Mouse (Mus musculus): ENCODE data around the gene Macrod1. TPM values are rescaled to one million over a fixed set of nuclear protein-coding genes. Genes with fewer than 3 reads are reported as not detected.

The Macrod1 gene
- polyA plus RNA-seq, 1 experiment from 2014 or later, result 8.3 TPM

DNA sequence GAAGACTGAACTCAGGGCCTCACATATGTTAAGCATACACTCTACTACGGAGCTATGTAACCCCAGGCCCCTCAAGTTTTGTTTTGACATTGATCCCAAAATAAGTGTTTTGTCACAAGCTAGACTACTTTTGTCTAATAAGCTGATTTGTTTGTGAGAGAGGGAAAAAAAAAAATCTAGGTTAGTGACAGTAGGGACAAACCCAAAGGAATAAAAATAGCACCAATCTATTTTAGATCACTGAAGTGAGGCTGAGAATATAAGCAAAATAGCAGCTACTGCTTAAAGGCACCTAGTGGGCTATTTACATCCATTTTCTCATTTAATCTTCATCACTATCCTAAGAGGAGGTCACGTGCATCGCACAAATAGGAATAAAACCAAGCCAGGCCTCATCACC, 183.0 kb downstream of the Macrod1 start:
- no peak for ATAC-seq (ENCODE audit: insufficient number of reproducible peaks, insufficient read depth, low FRiP score, low read depth)
- no peak overlapping the region for H3K27ac ChIP-seq (ENCODE audit: low read length)

GRCm38 (mm10) chr19:7240291-7240690, 183.7 kb downstream of the Macrod1 start:
- peaks cover 10% of the 10 kb centered on the region; the same call in 1 of the 2 replicates for H3K4me1 ChIP-seq (ENCODE audit: control insufficient read depth, insufficient read depth, low read length)
- H3K27me3 ChIP-seq (ENCODE audit: control insufficient read depth, insufficient read depth, low read length), result no peaks in the 10 kb centered on the region
- peak overlapping the region; percentile 96 for H3K4me2 ChIP-seq (replicated peaks; ENCODE audit: low read depth, low read length)
- H3K4me3 ChIP-seq (ENCODE audit: low read depth, low read length), result peak overlapping the region; percentile 79
- no peaks in the 10 kb centered on the region for H3K9me3 ChIP-seq (ENCODE audit: control insufficient read depth, low read depth, low read length)
- no peak; the same call in 1 of the 2 replicates for ATAC-seq (ENCODE audit: insufficient number of reproducible peaks, insufficient read depth, low FRiP score, low read depth)
- 4% methylated on average over 13 of the region's 13 CpGs for WGBS
- H3K36me3 ChIP-seq (ENCODE audit: control insufficient read depth, insufficient read depth, low read length), result no peaks in the 10 kb centered on the region
- H3K27ac ChIP-seq (ENCODE audit: low read length), result peak overlapping the region; percentile 71
- peak overlapping the region; percentile 72 for H3K9ac ChIP-seq (replicated peaks; ENCODE audit: low read depth, low read length)

More for the DNA sequence above, 183.0 kb downstream of the Macrod1 start:
- Histone ChIP-seq H3K9ac (replicated peaks; ENCODE audit: low read depth, low read length) (peak overlapping the region; percentile 72; the same call in 1 of the 2 replicates), H3K4me2 (replicated peaks; ENCODE audit: low read depth, low read length) (peak overlapping the region; percentile 96), H3K27me3 (ENCODE audit: control insufficient read depth, insufficient read depth, low read length) (no peaks in the 10 kb centered on the region), H3K4me1 (ENCODE audit: control insufficient read depth, insufficient read depth, low read length) (peaks cover 10% of the 10 kb centered on the region; the same call in 1 of the 2 replicates), H3K4me3 (ENCODE audit: low read depth, low read length) (peak overlapping the region; percentile 79; the same call in 1 of the 2 replicates), H3K36me3 (ENCODE audit: control insufficient read depth, insufficient read depth, low read length) (no peaks in the 10 kb centered on the region), H3K9me3 (ENCODE audit: control insufficient read depth, low read depth, low read length) (no peaks in the 10 kb centered on the region)
- WGBS, result 82% methylated on average over 3 of the region's 3 CpGs

- H3K36me3 ChIP-seq (ENCODE audit: control insufficient read depth, insufficient read depth, low read length), result no peaks in the 10 kb centered on the region
- peaks cover 10% of the 10 kb centered on the region; the same call in 1 of the 2 replicates for H3K4me1 ChIP-seq (ENCODE audit: control insufficient read depth, insufficient read depth, low read length)
- no peaks in the 10 kb centered on the region for H3K27me3 ChIP-seq (ENCODE audit: control insufficient read depth, insufficient read depth, low read length)
- peak; percentile 96 for ATAC-seq (ENCODE audit: insufficient number of reproducible peaks, insufficient read depth, low FRiP score, low read depth)
- H3K4me3 ChIP-seq (ENCODE audit: low read depth, low read length), result peak within 1 kb of the TSS; percentile 79
- WGBS, result under 1% methylated on average over 80 of the region's 80 CpGs
- H3K9me3 ChIP-seq (ENCODE audit: control insufficient read depth, low read depth, low read length), result no peaks in the 10 kb centered on the region
- H3K9ac ChIP-seq (replicated peaks; ENCODE audit: low read depth, low read length), result peak within 1 kb of the TSS; percentile 72
- peak within 1 kb of the TSS; percentile 71 for H3K27ac ChIP-seq (ENCODE audit: low read length)
- peak within 1 kb of the TSS; percentile 96 for H3K4me2 ChIP-seq (replicated peaks; ENCODE audit: low read depth, low read length)
Observed at GRCm38 (mm10) chr19:7240782-7241690, 184.4 kb downstream of the Macrod1 start, which contains the start of gene Naa40. Gene Naa40, minus strand, starts transcription at chr19:7241183.

DNA sequence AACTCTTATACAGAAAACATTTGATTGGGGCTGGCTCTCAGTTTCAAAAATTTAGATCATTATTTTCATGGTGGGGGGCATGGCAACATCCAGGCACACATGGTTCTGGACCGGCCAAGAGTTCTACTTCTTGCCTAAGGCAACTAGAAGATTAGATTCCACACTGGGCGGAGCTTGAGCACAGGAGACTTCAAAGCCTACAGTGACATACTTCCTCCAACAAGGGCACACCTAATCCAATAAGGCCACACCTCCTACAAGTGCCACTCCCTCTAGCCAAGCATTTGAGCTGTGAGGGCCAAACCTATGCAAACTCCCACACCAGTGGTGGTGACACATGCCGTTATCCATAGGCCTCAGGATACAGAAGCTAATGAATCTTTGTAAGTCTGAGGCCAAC, 189.4 kb downstream of the Macrod1 start:
- Histone ChIP-seq H3K36me3 (ENCODE audit: control insufficient read depth, insufficient read depth, low read length) (no peaks in the 10 kb centered on the region), H3K4me2 (replicated peaks; ENCODE audit: low read depth, low read length) (no peak overlapping the region), H3K4me3 (ENCODE audit: low read depth, low read length) (no peak overlapping the region), H3K27me3 (ENCODE audit: control insufficient read depth, insufficient read depth, low read length) (no peaks in the 10 kb centered on the region), H3K27ac (ENCODE audit: low read length) (no peak overlapping the region), H3K9ac (replicated peaks; ENCODE audit: low read depth, low read length) (no peak overlapping the region), H3K4me1 (ENCODE audit: control insufficient read depth, insufficient read depth, low read length) (no peaks in the 10 kb centered on the region), H3K9me3 (ENCODE audit: control insufficient read depth, low read depth, low read length) (no peaks in the 10 kb centered on the region)
- ATAC-seq (ENCODE audit: insufficient number of reproducible peaks, insufficient read depth, low FRiP score, low read depth), result no peak
- 66% methylated on average over 3 of the region's 3 CpGs for WGBS

Other genes with a start within 250 kb of the Macrod1 start
- gene Rps6ka4, start 216.2 kb upstream of the Macrod1 start, polyA plus RNA-seq (2014; fragmentation: Nextera tagmentation; extraction: Ambion mirVana), result 24.2 and 26.1 TPM in 2 replicates
- 0.59 and 0.80 TPM in 2 replicates for gene Ccdc88b, start 198.6 kb upstream of the Macrod1 start, polyA plus RNA-seq (2014; fragmentation: Nextera tagmentation; extraction: Ambion mirVana)
- gene Trmt112, start 147.1 kb upstream of the Macrod1 start, polyA plus RNA-seq (2014; fragmentation: Nextera tagmentation; extraction: Ambion mirVana), result 152 and 158 TPM in 2 replicates
- 166 and 172 TPM in 2 replicates for gene Prdx5, start 146.7 kb upstream of the Macrod1 start, polyA plus RNA-seq (2014; fragmentation: Nextera tagmentation; extraction: Ambion mirVana)
- gene Esrra, start 135.0 kb upstream of the Macrod1 start, polyA plus RNA-seq (2014; fragmentation: Nextera tagmentation; extraction: Ambion mirVana), result 6.5 and 6.8 TPM in 2 replicates
- gene Catsperz, start 131.4 kb upstream of the Macrod1 start, polyA plus RNA-seq (2014; fragmentation: Nextera tagmentation; extraction: Ambion mirVana), result 1.5 and 1.8 TPM in 2 replicates
- gene Kcnk4, start 122.3 kb upstream of the Macrod1 start, polyA plus RNA-seq (2014; fragmentation: Nextera tagmentation; extraction: Ambion mirVana), result 0.35 and 0.95 TPM in 2 replicates
- 69.1 and 70.8 TPM in 2 replicates for gene Bad, start 114.9 kb upstream of the Macrod1 start, polyA plus RNA-seq (2014; fragmentation: Nextera tagmentation; extraction: Ambion mirVana)
- gene Gpr137, start 114.3 kb upstream of the Macrod1 start, polyA plus RNA-seq (2014; fragmentation: Nextera tagmentation; extraction: Ambion mirVana), result 21.8 and 24.8 TPM in 2 replicates
- gene Ppp1r14b, start 81.8 kb upstream of the Macrod1 start, polyA plus RNA-seq (2014; fragmentation: Nextera tagmentation; extraction: Ambion mirVana), result 99.5 and 103 TPM in 2 replicates
- 50.6 and 56.1 TPM in 2 replicates for gene Plcb3, start 80.3 kb upstream of the Macrod1 start, polyA plus RNA-seq (2014; fragmentation: Nextera tagmentation; extraction: Ambion mirVana)
- gene Fkbp2, start 76.3 kb upstream of the Macrod1 start, polyA plus RNA-seq (2014; fragmentation: Nextera tagmentation; extraction: Ambion mirVana), result 88.3 and 94.1 TPM in 2 replicates
- gene Vegfb, start 69.2 kb upstream of the Macrod1 start, polyA plus RNA-seq (2014; fragmentation: Nextera tagmentation; extraction: Ambion mirVana), result 38.5 and 44.7 TPM in 2 replicates
- gene Dnajc4, start 64.2 kb upstream of the Macrod1 start, polyA plus RNA-seq (2014; fragmentation: Nextera tagmentation; extraction: Ambion mirVana), result 23.8 and 31.2 TPM in 2 replicates
- 15.3 and 19.6 TPM in 2 replicates for gene Nudt22, start 60.7 kb upstream of the Macrod1 start, polyA plus RNA-seq (2014; fragmentation: Nextera tagmentation; extraction: Ambion mirVana)
- 9.6 and 11.5 TPM in 2 replicates for gene Trpt1, start 60.7 kb upstream of the Macrod1 start, polyA plus RNA-seq (2014; fragmentation: Nextera tagmentation; extraction: Ambion mirVana)
- gene Fermt3, start 37.3 kb upstream of the Macrod1 start, polyA plus RNA-seq (2014; fragmentation: Nextera tagmentation; extraction: Ambion mirVana), result 8.2 and 8.3 TPM in 2 replicates
- gene Stip1, start 16.8 kb upstream of the Macrod1 start, polyA plus RNA-seq (2014; fragmentation: Nextera tagmentation; extraction: Ambion mirVana), result 201 and 210 TPM in 2 replicates
- 7.4 and 9.2 TPM in 2 replicates for gene Flrt1, start 48.9 kb downstream of the Macrod1 start, polyA plus RNA-seq (2014; fragmentation: Nextera tagmentation; extraction: Ambion mirVana)
- 222 and 238 TPM in 2 replicates for gene Otub1, start 149.5 kb downstream of the Macrod1 start, polyA plus RNA-seq (2014; fragmentation: Nextera tagmentation; extraction: Ambion mirVana)
- 1,044 and 1,144 TPM in 2 replicates for gene Cox8a, start 160.8 kb downstream of the Macrod1 start, polyA plus RNA-seq (2014; fragmentation: Nextera tagmentation; extraction: Ambion mirVana)
- gene Naa40, start 184.4 kb downstream of the Macrod1 start, polyA plus RNA-seq (2014; fragmentation: Nextera tagmentation; extraction: Ambion mirVana), result 59.4 and 59.6 TPM in 2 replicates
- gene Rcor2, start 210.5 kb downstream of the Macrod1 start, polyA plus RNA-seq (2014; fragmentation: Nextera tagmentation; extraction: Ambion mirVana), result 8.4 and 10.2 TPM in 2 replicates